Mouse (Mus musculus) embryonic facial prominence, embryonic 14.5 days (tissue): ENCODE data around the gene Gm17617. TPM values are rescaled to one million over a fixed set of nuclear protein-coding genes. Genes with fewer than 3 reads are reported as not detected.
"Not testable (repeated sequence)": the region's sequence is repeated elsewhere in the genome, so short reads cannot be mapped to it uniquely, and the experiment has no call there.

Source experiments
- ATAC-seq: fragments of 200-750 bp; cut with Nextera tagmentation; 2 replicates; pipeline ENCODE4 v1.8.0; 2017; ENCODE audit warnings: low read depth, moderate number of reproducible peaks, moderate TSS enrichment
- DNase-seq: peaks from one replicate; pipeline ENCODE4 v3.0.0-alpha.2; 2015; ENCODE audit warnings: low spot score
- H3K27ac ChIP-seq: fragments of 300-500 bp; sonication (generic); replicated peaks from 2 replicates; pipeline ENCODE4 v1.5.1; 2014; ENCODE audit warnings: low read depth, mild to moderate bottlenecking, low read length, moderate library complexity
- H3K27me3 ChIP-seq: fragments of 300-500 bp; sonication (generic); replicated peaks from 2 replicates; pipeline ENCODE4 v1.6.1; 2014; ENCODE audit warnings: low read length; ENCODE audit not compliant: control insufficient read depth, insufficient read depth
- H3K36me3 ChIP-seq: fragments of 300-500 bp; sonication (generic); 2 replicates; pipeline ENCODE4 v1.6.1; 2014; ENCODE audit warnings: low read length, mixed read lengths; ENCODE audit not compliant: control insufficient read depth, insufficient read depth
- H3K4me1 ChIP-seq: fragments of 300-500 bp; sonication (generic); 2 replicates; pipeline ENCODE4 v1.6.1; 2014; ENCODE audit warnings: antibody characterized with exemption, low read length; ENCODE audit not compliant: control insufficient read depth, insufficient read depth
- H3K4me2 ChIP-seq: fragments of 300-500 bp; sonication (generic); 2 replicates; pipeline ENCODE4 v1.6.1; 2014; ENCODE audit warnings: low read depth, mild to moderate bottlenecking, low read length, moderate library complexity, mixed read lengths
- H3K4me3 ChIP-seq: fragments of 300-500 bp; sonication (generic); 2 replicates; pipeline ENCODE4 v1.5.1; 2014; ENCODE audit warnings: low read depth, mild to moderate bottlenecking, low read length
- H3K9ac ChIP-seq: fragments of 300-500 bp; sonication (generic); 2 replicates; pipeline ENCODE4 v1.6.1; 2014; ENCODE audit warnings: low read depth, mild to moderate bottlenecking, low read length, moderate library complexity, mixed read lengths
- H3K9me3 ChIP-seq: fragments of 300-500 bp; sonication (generic); 2 replicates; pipeline ENCODE4 v1.6.1; 2016; ENCODE audit warnings: low read length; ENCODE audit not compliant: control insufficient read depth
- WGBS: fragments of 180-500 bp; shearing (Covaris S2); extraction: QIAGEN DNeasy Blood & Tissue Kit; methylation state at CpG from one replicate; pipeline ENCODE4 v1.1.7; 2014; 5-methylcytosine and 5-hydroxymethylcytosine counted together
- polyA plus RNA-seq: library from polyadenylated mRNA; unstranded; fragments of >200 nt; fragmentation: Nextera tagmentation; extraction: Ambion mirVana; gene quantifications from 2 replicates; pipeline ENCODE4 v1.2.1, GENCODE M21; 2014

Gene Gm17617
- polyA plus RNA-seq, 1 experiment from 2014 or later: not detected

GRCm38 (mm10) chr13:55097841-55098240 is 35.5 kb downstream of the Gm17617 start:
- H3K4me1 ChIP-seq, ATAC-seq, H3K27me3 ChIP-seq, H3K9me3 ChIP-seq, H3K4me3 ChIP-seq, H3K4me2 ChIP-seq, H3K9ac ChIP-seq, DNase-seq, H3K27ac ChIP-seq, H3K36me3 ChIP-seq: not testable (repeated sequence)
- WGBS: 90% methylated on average over 3 of the region's 3 CpGs

GRCm38 (mm10) chr13:55092588-55092987 is 40.8 kb downstream of the Gm17617 start:
- Histone ChIP-seq H3K9ac (no peak overlapping the region), H3K9me3 (no peaks in the 10 kb centered on the region), H3K36me3 (peaks cover 16% of the 10 kb centered on the region; the same call in 1 of the 2 replicates), H3K4me1 (no peaks in the 10 kb centered on the region), H3K27ac (no peak overlapping the region), H3K4me3 (no peak overlapping the region), H3K27me3 (no peaks in the 10 kb centered on the region), H3K4me2 (no peak overlapping the region)
- ATAC-seq (no peak), DNase-seq (no peak)
- WGBS: 81% methylated on average over 4 of the region's 4 CpGs

Other genes with a start within 250 kb of the Gm17617 start
- 4.5 and 4.6 TPM in 2 replicates for gene Unc5a, start 184.1 kb downstream of the Gm17617 start, polyA plus RNA-seq
- 1.8 and 2.1 TPM in 2 replicates for gene Hk3, start 112.2 kb downstream of the Gm17617 start, polyA plus RNA-seq
- 27.5 and 29.9 TPM in 2 replicates for gene Uimc1, start 33.2 kb downstream of the Gm17617 start, polyA plus RNA-seq
- 21.3 and 26.2 TPM in 2 replicates for gene Zfp346, start 28.2 kb downstream of the Gm17617 start, polyA plus RNA-seq
- gene Fgfr4, start 19.1 kb upstream of the Gm17617 start, polyA plus RNA-seq: 16.4 and 19.9 TPM in 2 replicates
- 55.0 and 58.7 TPM in 2 replicates for gene Nsd1, start 76.2 kb upstream of the Gm17617 start, polyA plus RNA-seq
- 413 and 451 TPM in 2 replicates for gene Prelid1, start 187.0 kb upstream of the Gm17617 start, polyA plus RNA-seq
- 92.1 and 102 TPM in 2 replicates for gene Rab24, start 188.4 kb upstream of the Gm17617 start, polyA plus RNA-seq
- 36.0 and 39.4 TPM in 2 replicates for gene Mxd3, start 196.3 kb upstream of the Gm17617 start, polyA plus RNA-seq
- gene Lman2, start 229.2 kb upstream of the Gm17617 start, polyA plus RNA-seq: 102 and 105 TPM in 2 replicates
- 1.3 and 3.3 TPM in 2 replicates for gene Rgs14, start 236.2 kb upstream of the Gm17617 start, polyA plus RNA-seq